Mouse (Mus musculus) right cerebral cortex, postnatal 25 days (tissue): Measurements from ENCODE around the gene Fam198b.

ENCODE experiments used
- DNase-seq: peaks from one replicate; pipeline ENCODE4 v3.0.0; 2022

Fam198b gene

DNA sequence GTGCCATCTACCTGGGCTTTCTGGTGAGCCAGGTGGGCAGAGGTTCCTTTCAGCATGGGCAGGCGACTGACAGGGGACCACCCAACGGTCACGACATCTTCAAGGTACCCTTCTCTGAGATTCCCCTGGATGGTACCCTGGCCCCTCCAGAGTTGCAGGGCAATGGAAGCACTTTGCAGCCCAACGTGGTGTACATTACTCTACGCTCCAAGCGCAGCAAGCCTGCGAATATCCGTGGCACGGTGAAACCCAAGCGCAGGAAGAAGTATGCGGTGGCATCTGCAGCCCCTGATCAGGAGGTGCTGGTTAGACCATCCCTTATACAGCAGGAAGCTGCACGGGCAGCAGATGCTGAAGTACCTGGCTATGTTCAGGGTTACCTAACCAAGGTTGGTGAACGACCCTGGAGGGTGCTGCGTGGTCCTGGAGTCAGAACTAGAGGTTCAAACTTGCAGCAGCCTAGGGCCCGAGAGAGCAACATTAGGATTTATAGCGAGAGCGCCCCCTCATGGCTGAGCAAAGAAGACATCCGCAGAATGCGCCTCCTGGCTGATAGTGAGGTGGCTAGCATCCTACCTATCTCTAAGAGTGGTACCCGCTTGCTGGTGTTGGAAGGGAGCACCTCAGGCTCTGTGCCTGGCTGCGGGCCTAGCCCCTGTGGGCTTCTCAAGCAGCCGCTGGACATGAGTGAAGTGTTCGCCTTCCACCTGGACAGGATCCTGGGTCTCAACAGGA is 2.2 kb downstream of the Fam198b start:
- no peak for DNase-seq

- DNase-seq, result peak; percentile 24
Observed at GRCm38 (mm10) chr3:79887161-79887855, 3.0 kb downstream of the Fam198b start.

- DNase-seq, result no peak
Observed at GRCm38 (mm10) chr3:79887966-79888365, 3.6 kb downstream of the Fam198b start.

- peak; percentile 17 for DNase-seq
Observed at GRCm38 (mm10) chr3:79897534-79898370, 13.4 kb downstream of the Fam198b start.

GRCm38 (mm10) chr3:79898514-79898913 is 14.2 kb downstream of the Fam198b start:
- DNase-seq, result no peak

DNA sequence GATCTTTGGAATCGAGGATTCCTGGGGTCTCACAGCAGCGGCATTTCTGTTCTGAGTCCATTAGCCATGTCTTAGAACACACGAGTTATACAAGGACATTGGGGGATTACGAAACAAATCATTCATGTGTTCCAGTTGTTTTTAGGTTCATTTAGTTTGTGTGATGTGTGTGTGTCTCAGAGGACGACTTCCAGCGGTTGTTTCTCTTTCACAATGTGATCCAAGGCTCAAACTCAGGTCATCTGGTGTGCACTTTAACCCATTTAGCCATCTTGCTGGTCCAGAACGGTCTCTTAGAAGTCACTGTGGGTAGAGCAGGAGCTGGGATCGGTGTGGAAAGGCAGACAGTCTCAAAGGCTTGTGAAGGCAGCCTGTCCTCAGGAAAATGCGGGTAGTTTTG is 15.6 kb downstream of the Fam198b start:
- DNase-seq, result no peak

- DNase-seq, result no peak
Observed at GRCm38 (mm10) chr3:79900502-79900901, 16.2 kb downstream of the Fam198b start.

- DNase-seq, result no peak
Observed at GRCm38 (mm10) chr3:79901321-79901720, 17.0 kb downstream of the Fam198b start.

DNA sequence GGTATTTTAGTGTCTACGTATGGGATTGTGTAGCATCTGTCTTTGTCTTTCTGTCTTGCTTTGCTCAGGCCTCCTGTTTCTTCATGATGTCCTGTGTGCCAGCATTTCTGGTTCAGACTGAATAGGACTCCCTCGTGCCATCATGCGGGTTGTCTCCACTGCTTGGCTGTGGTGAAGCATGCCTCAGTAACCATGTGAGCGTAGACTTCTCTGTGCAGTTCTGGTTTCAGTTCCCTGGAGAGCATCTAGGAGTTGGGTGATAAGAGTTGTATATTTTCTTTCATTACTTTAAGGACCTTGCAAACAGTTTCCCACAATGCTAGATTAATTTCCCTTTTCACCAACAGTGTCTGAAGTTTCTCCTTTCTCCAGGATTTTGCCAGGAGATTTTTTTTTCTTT is 17.4 kb downstream of the Fam198b start:
- no peak for DNase-seq

GRCm38 (mm10) chr3:79903803-79904202 is 19.5 kb downstream of the Fam198b start:
- no peak for DNase-seq

GRCm38 (mm10) chr3:79904238-79904757 is 20.0 kb downstream of the Fam198b start:
- no peak for DNase-seq

GRCm38 (mm10) chr3:79905397-79905796 is 21.1 kb downstream of the Fam198b start:
- no peak for DNase-seq

- no peak for DNase-seq
Observed at GRCm38 (mm10) chr3:79906250-79907045, 22.1 kb downstream of the Fam198b start.

GRCm38 (mm10) chr3:79907223-79907622 is 22.9 kb downstream of the Fam198b start:
- DNase-seq, result no peak

DNA sequence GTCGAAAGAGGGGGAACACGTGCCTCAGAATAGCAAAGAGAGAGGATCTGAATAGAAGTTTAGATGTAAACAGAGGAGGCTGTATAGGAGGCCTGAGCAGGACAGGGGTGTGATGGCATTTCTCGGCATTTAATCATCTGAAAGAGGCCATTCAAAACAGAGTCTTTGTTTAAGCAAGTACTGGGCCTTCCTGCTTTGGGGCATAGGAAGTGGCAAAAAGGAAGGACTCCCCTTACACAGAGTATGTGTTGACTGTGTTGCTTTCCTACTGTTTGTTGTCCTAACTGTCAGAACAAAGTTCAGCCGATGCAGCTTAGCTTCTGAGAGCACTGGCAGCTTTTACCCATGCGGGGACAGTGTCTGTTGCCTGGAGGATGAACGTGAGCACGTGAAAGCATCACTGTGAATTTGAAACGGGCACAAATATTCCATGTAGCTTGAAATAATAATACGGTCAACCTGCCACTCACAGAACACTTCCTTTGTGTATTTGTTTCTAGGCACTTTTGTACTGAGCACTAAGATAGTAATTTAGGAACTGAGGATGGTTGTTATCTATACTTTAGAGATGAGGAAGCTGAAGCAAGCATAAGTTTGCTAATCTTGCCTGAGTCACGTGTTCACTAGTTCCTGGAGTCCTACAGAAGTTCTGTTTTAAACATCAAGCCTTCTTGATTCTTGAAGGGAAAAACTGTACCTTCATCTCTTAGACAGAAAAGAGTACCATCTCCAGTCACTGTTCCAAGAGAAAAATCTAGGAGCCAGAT is 26.2 kb downstream of the Fam198b start:
- no peak for DNase-seq

DNA sequence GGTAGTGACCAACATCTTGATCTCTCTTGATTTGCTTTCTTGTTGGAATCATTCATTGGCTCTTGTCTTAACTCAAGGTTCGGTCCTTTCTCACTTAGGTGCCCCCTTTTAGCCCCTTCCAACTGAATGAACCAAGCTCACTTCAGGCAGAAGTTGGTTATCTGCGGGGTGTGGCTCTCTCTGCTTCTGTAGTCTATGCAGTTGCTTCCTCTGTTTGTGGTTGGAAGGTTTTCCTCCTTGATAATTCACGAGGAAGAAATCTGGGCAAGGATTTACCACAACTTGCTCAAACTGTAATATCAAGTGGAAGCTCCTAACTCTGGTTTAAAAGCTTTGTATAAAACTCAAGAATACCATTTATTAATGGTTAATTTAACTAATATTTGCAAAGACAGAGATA is 26.8 kb downstream of the Fam198b start:
- DNase-seq, result no peak

DNA sequence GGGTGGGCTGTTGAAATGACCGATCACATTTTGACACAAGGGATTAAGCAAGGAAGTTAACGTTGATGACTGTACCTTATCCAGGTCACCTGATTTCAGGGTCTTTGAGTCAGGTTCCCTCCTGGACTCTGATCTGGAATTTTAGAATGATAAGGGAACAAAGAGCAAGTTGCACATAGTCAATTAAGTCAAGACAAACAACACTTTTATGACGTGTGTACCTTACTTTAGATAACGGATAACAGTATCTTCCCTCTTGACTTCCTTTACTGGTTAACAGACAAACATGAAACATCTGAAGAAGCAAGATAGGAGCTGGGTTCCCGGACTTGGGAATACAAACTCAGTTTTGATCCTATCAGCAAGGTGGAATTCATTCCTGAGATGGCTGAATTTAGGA is 29.7 kb downstream of the Fam198b start:
- DNase-seq, result no peak

- no peak for DNase-seq
Observed at GRCm38 (mm10) chr3:79916185-79916584, 31.9 kb downstream of the Fam198b start.

- DNase-seq, result no peak
Observed at GRCm38 (mm10) chr3:79918761-79919160, 34.4 kb downstream of the Fam198b start.

DNA sequence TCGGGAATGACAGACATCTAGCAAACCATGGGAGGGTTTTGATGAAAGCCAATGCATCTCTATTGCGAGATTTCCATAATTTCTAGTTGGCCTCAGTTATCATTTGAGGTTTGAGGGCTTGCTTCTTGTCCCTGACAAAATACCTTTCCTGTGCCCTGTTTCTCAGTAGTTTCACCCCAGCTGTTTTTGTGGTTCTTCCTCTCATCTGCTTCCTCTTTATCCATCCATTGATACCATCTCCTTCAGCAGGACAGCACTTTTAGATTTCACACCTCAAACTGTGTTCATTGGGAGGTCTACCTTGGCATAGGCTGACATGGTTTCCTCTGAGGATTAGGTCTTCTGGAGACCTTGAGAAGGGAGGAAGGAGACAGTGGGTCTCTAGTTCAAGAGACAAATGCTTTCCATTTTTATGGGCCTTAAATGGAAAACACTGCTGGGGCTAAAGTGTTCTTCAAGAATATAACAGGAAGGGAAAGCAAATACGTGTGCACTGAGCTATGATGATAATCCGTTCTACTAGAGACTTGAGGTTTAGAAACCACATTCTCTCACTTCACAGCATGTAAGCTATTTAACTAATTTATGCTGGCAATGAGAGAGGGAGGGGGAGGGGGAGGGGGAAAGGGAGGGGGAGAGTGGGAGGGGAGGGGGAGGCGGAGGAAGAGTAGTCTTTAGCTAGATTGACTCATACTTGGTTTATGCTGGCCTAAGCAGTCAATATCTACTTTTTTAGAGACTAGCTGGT is 41.8 kb downstream of the Fam198b start:
- no peak for DNase-seq

- no peak for DNase-seq
Observed at GRCm38 (mm10) chr3:79927050-79927449, 42.7 kb downstream of the Fam198b start.
